Mouse (Mus musculus) cerebellum, adult 18-20 months (tissue): ENCODE data around the gene Cntd1.
"Not testable (repeated sequence)": the region's sequence is repeated elsewhere in the genome, so short reads cannot be mapped to it uniquely, and the experiment has no call there.

Experiments
- DNase-seq, 2 experiments: peaks; one replicate each; pipeline ENCODE4 v3.0.0; 2021

The Cntd1 gene

GRCm38 (mm10) chr11:101291231-101291630 lies 12.4 kb downstream of the Cntd1 start:
- no peak for DNase-seq

- DNase-seq: no peak
Measured at GRCm38 (mm10) chr11:101295191-101295590, 16.4 kb downstream of the Cntd1 start.

GRCm38 (mm10) chr11:101300881-101301280 lies 22.1 kb downstream of the Cntd1 start:
- no peak for DNase-seq

GRCm38 (mm10) chr11:101301299-101302003 lies 22.6 kb downstream of the Cntd1 start:
- no peak for DNase-seq

GRCm38 (mm10) chr11:101302004-101302798 lies 23.4 kb downstream of the Cntd1 start, which contains the start of gene Becn1:
Gene Becn1 (minus strand): TSS chr11:101302286.
- DNase-seq: peak; percentile 98 to 99

- no peak for DNase-seq
Measured at GRCm38 (mm10) chr11:101307744-101308143, 28.9 kb downstream of the Cntd1 start.

- no peak for DNase-seq
Measured at GRCm38 (mm10) chr11:101311083-101311482, 32.3 kb downstream of the Cntd1 start.

GRCm38 (mm10) chr11:101312150-101312549 lies 33.3 kb downstream of the Cntd1 start:
- DNase-seq: no peak

- no peak for DNase-seq
Measured at GRCm38 (mm10) chr11:101314567-101314966, 35.8 kb downstream of the Cntd1 start.

- DNase-seq: no peak
Measured at GRCm38 (mm10) chr11:101315082-101315650, 36.4 kb downstream of the Cntd1 start.

- peak; percentile 92 to 96 for DNase-seq
Measured at GRCm38 (mm10) chr11:101315665-101316500, 37.1 kb downstream of the Cntd1 start, which contains the start of gene Psme3. Gene Psme3 (plus strand): TSS chr11:101316213.

- DNase-seq: peak in 1 of 2 experiments; percentile 16
Measured at GRCm38 (mm10) chr11:101316501-101316917, 37.7 kb downstream of the Cntd1 start.

GRCm38 (mm10) chr11:101323609-101324008 lies 44.8 kb downstream of the Cntd1 start:
- peak; percentile 65 to 69 for DNase-seq

GRCm38 (mm10) chr11:101324763-101325162 lies 46.0 kb downstream of the Cntd1 start, which contains the start of gene Aoc2:
Gene Aoc2 (plus strand): TSS chr11:101325063.
- no peak for DNase-seq

GRCm38 (mm10) chr11:101325201-101325600 lies 46.4 kb downstream of the Cntd1 start:
- DNase-seq: not testable (repeated sequence)

GRCm38 (mm10) chr11:101326147-101326546 lies 47.3 kb downstream of the Cntd1 start:
- no peak for DNase-seq

GRCm38 (mm10) chr11:101327311-101327710 lies 48.5 kb downstream of the Cntd1 start:
- no peak for DNase-seq

- DNase-seq: no peak
Measured at GRCm38 (mm10) chr11:101328941-101329635, 50.3 kb downstream of the Cntd1 start.

GRCm38 (mm10) chr11:101330371-101330924 lies 51.6 kb downstream of the Cntd1 start, which contains the start of gene Aoc3:
Gene Aoc3 (plus strand): TSS chr11:101330605.
- no peak for DNase-seq

- not testable (repeated sequence) for DNase-seq
Measured at GRCm38 (mm10) chr11:101330961-101331360, 52.1 kb downstream of the Cntd1 start.

GRCm38 (mm10) chr11:101332537-101332936 lies 53.7 kb downstream of the Cntd1 start:
- no peak for DNase-seq
